Mouse (Mus musculus) E14TG2a.4 (cell line): ENCODE measurements around the gene Cenpe.

Experiments
- CTCF ChIP-seq: conservative IDR thresholded peaks from 2 replicates; pipeline ENCODE4 v1.5.1; 2014; ENCODE audit warnings: low read length
- NANOG ChIP-seq: IDR thresholded peaks from 2 replicates; pipeline ENCODE4 v1.6.1; 2014; ENCODE audit warnings: borderline replicate concordance, low read length, mixed read lengths

GRCm38 (mm10) chr3:135307411-135308259, 95.3 kb downstream of the Cenpe start, which contains the start of gene Slc9b2:
- TF ChIP-seq CTCF (no peak), NANOG (no peak)
